Mouse (Mus musculus) liver, adult (tissue): Measurements from ENCODE around the gene Kcnmb3.

ENCODE experiments used
- GATA4 ChIP-seq: IDR thresholded peaks from 2 replicates; pipeline ENCODE4 v1.6.1; 2014; ENCODE audit warnings: mild to moderate bottlenecking, low read length; ENCODE audit not compliant: insufficient replicate concordance

Kcnmb3 gene

GRCm38 (mm10) chr3:32492097-32493090 is at the start of gene Kcnmb3:
Gene Kcnmb3 (minus strand): TSS chr3:32492231.
- TF ChIP-seq GATA4 = 0 out of 2 replicates have a peak, but pooled peaks have one; percentile 23

DNA sequence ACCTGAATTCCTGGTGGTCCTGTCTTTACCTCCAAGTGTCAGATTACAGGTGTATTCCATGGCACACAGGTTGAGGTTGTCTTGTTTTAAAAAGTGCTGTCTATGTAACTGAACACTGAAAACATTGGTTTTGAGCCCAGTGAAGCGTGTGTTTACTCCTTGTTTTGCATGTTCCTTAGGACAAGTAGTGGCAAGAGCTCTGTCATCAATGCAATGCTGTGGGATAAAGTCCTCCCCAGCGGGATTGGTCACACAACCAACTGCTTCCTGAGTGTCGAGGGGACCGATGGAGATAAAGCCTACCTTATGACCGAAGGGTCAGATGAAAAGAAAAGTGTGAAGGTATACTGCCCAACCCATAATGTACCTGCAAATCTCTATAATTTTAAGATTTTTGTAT is 46.1 kb upstream of the Kcnmb3 start:
- no peak for TF ChIP-seq GATA4

GRCm38 (mm10) chr3:32537556-32537955 is 45.5 kb upstream of the Kcnmb3 start:
- TF ChIP-seq GATA4 = no peak

DNA sequence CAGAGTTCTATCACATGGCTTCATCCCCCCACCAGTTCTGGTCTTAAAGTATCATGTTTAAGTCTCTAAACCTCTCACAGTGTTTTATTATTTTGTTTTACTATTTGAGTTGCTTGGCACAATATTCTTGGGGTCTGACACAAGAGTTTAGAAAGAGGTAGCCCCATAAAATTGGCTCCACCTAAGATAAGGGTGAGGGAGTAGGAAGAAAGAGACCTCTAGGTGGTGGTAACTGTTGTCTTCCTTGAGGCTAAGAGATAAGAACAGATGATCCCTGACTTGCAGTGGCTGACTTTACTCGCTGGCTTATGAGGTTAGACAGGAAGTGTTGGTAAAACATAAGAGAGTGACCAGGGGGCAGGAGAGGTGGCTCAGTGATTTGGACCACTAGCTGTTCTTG is 43.7 kb upstream of the Kcnmb3 start:
- no peak for TF ChIP-seq GATA4

- no peak for TF ChIP-seq GATA4
Measured at GRCm38 (mm10) chr3:32530041-32530440, 38.0 kb upstream of the Kcnmb3 start.

DNA sequence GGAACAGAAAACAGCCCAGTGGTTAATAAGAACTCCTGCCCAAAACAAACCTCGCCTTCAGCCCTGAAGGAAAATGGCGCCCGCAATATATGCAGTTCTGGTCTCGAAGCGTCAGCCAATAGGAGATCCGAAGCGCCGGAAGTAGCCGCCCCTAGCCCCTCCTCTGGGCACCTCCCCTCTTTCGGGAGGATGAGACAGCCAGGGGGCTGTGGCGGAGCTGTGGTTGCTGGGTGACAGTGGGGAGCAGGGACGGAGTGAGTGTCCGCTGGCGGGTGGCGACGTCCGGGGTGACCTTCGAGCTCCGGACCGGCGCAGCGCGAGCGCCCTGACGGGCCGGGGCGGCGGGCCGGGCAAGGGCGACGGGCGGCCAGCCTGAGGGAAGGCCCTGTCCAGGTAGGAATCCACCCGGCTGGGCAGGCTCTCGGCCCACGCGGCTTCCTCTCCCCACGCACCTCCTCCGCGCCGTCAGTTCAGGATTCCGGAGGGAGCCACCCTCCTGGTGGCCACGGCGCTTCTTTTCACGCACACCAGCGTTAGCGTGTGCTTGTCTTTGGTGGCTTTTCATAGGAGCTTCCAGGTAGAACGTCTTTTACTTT is 37.4 kb upstream of the Kcnmb3 start, which contains the start of gene Mfn1:
Gene Mfn1 (plus strand): TSS at position 163 of the 596 bp plus-strand sequence.
- peak; percentile 10; the same call in 1 of the 2 replicates for TF ChIP-seq GATA4

GRCm38 (mm10) chr3:32527181-32527580 is 35.1 kb upstream of the Kcnmb3 start:
- TF ChIP-seq GATA4 = no peak

GRCm38 (mm10) chr3:32513528-32513927 is 21.5 kb upstream of the Kcnmb3 start:
- no peak for TF ChIP-seq GATA4

- TF ChIP-seq GATA4 = no peak
Measured at GRCm38 (mm10) chr3:32512686-32513284, 20.8 kb upstream of the Kcnmb3 start.

DNA sequence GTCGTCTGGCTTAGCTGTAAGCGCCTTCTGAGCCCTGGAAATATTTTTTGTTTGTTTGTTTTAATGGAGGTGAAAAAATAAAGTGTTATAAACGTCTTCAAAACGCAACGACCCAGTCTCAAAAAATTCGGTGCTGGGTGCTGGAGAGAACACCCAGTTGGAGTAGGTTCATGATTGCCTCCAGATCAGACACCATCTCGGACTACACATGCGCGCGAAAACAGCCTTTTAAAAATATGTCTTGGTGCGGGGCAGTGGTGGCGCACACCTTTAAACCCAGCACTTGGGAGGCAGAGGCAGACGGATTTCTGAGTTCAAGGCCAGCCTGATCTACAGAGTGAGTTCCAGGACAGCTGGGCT is 19.1 kb upstream of the Kcnmb3 start:
- TF ChIP-seq GATA4 = no peak

DNA sequence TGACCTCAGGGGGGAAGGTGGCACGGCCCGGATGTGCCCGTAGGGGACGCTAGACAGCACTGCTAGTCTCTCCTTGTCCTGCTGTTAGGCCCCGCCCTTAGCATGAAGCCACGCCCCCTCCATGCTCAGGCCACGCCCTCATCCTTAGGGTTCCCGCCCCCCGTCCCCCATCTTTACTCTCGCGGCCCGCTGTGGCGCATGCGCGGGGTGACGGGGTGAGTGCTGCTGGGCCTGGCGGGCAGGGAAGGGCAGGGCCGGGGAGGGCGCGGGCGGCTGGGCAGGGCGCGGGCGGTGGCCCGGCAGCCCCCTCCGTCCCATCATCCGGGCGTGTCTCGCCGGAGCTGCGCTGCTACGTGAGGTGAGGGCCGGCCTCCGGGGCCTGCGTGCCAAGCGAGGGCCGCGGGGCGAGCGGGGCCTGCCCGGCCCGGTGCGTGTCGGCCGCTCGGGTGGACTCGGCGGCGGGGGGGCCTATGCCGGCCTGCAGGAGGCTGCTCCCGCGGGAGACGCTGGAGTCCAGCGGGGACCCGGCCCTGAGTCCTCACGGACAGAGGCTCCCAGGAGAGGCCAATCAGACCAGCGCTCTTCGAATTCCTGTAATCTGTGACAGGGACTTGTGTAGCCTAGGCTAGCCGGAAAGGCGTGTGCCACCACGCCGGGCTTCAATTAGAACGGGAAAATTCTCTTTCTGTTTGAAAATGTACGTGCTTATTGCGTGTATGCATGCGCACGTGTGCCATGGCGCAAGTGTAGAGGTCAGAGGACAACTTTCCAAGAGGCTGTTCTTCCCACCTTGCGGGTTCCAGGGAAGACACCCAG is 18.6 kb upstream of the Kcnmb3 start:
- TF ChIP-seq GATA4 = no peak

DNA sequence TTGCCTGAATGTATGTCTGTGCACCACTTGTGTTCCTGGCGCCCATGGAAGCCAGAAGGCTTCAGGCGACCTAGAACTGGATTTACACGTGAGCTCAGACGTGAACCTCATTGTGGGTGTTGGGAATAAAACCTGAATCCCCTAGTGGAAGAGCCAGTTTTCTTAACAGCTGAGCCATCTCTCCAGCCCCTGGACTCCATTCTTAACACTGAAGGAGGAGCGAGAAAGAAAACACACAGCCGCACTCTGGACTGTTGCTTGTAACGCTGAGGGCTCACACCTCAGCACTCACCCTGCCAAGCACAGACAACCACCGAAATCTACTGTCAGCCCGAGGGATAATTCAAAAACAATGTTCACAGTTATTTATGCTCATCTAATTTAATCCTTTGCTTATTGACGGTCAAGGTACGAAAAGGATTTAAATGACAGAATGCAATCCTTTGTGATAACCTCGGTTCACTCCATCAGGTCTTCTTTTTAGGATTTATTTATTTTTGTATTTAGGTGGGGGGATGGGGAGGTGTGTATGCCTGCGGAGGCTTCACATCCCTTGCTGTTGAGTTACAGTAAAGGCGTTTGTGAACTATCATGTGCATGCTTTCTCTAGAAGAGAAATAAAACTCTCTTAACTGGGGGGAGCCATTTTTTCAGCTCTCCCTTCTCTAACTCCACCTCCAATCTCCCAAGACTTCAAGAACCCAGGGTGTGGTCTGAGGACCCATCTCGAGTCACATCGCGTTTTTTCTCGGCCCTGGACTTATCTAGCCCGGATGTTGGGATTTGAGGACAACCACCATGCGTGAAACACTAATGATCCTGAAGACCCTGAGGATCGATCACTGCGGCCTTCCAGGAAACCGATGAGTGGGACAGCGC is 17.7 kb upstream of the Kcnmb3 start, which contains the start of gene Zfp639:
Gene Zfp639 (plus strand): TSS at position 764 of the 879 bp plus-strand sequence.
- no peak for TF ChIP-seq GATA4

GRCm38 (mm10) chr3:32508666-32509324 is 16.8 kb upstream of the Kcnmb3 start:
- no peak for TF ChIP-seq GATA4
